Mouse (Mus musculus) forebrain, postnatal 0 days (tissue): ENCODE data around the gene Exosc5. TPM values are rescaled to one million over a fixed set of nuclear protein-coding genes. Genes with fewer than 3 reads are reported as not detected.

Experiments
- ATAC-seq: fragments of 200-750 bp; cut with Nextera tagmentation; 2 replicates; pipeline ENCODE4 v1.8.0; 2017; ENCODE audit warnings: mild to moderate bottlenecking, moderate library complexity
- DNase-seq: peaks from one replicate; pipeline ENCODE4 v3.0.0-alpha.2; 2015
- H3K27ac ChIP-seq: fragments of 300-500 bp; sonication (generic); 2 replicates; pipeline ENCODE4 v1.5.1; 2014; ENCODE audit warnings: low read depth, mild to moderate bottlenecking, antibody characterized with exemption, low read length, moderate library complexity, mixed read lengths
- H3K27me3 ChIP-seq: fragments of 300-500 bp; sonication (generic); 2 replicates; pipeline ENCODE4 v1.6.1; 2014; ENCODE audit warnings: mild to moderate bottlenecking, low read length, mixed read lengths; ENCODE audit not compliant: insufficient read depth
- H3K36me3 ChIP-seq: fragments of 300-500 bp; sonication (generic); 2 replicates; pipeline ENCODE4 v1.6.1; 2014; ENCODE audit warnings: mild to moderate bottlenecking, moderate library complexity; ENCODE audit not compliant: insufficient read depth
- H3K4me1 ChIP-seq: fragments of 300-500 bp; sonication (generic); 2 replicates; pipeline ENCODE4 v1.6.1; 2014; ENCODE audit warnings: antibody characterized with exemption; ENCODE audit not compliant: insufficient read depth
- H3K4me2 ChIP-seq: fragments of 300-500 bp; sonication (generic); 2 replicates; pipeline ENCODE4 v1.6.1; 2014; ENCODE audit warnings: low read depth, mild to moderate bottlenecking, moderate library complexity
- H3K4me3 ChIP-seq: fragments of 300-500 bp; sonication (generic); 2 replicates; pipeline ENCODE4 v1.5.1; 2014; ENCODE audit warnings: low read depth, low read length, mixed read lengths
- H3K9ac ChIP-seq: fragments of 300-500 bp; sonication (generic); 2 replicates; pipeline ENCODE4 v1.6.1; 2014; ENCODE audit warnings: mild to moderate bottlenecking
- H3K9me3 ChIP-seq: fragments of 300-500 bp; sonication (generic); 2 replicates; pipeline ENCODE4 v1.6.1; 2016; ENCODE audit warnings: low read length
- CTCF ChIP-seq: sonication (generic); IDR thresholded peaks from 2 replicates; pipeline ENCODE4 v1.5.1; 2016; ENCODE audit warnings: antibody characterized with exemption, control low read depth, low read depth
- WGBS: fragments of 180-500 bp; shearing (Covaris S2); extraction: QIAGEN DNeasy Blood & Tissue Kit; methylation state at CpG from one replicate; pipeline ENCODE4 v1.1.7; 2014; 5-methylcytosine and 5-hydroxymethylcytosine counted together
- polyA plus RNA-seq: library from polyadenylated mRNA; unstranded; fragments of >200 nt; fragmentation: Nextera tagmentation; extraction: Ambion mirVana; gene quantifications from 2 replicates; pipeline ENCODE4 v1.2.1, GENCODE M21; 2015
- total RNA-seq: library from RNA; depleted of rRNA; stranded (reverse); fragments of >200 nt; gene quantifications from 2 replicates; pipeline ENCODE4 v1.2.3, GENCODE M21; 2014

The Exosc5 gene
- total and polyA plus RNA-seq, 2 experiments from 2014 or later = 22.9 to 35.2 TPM

DNA sequence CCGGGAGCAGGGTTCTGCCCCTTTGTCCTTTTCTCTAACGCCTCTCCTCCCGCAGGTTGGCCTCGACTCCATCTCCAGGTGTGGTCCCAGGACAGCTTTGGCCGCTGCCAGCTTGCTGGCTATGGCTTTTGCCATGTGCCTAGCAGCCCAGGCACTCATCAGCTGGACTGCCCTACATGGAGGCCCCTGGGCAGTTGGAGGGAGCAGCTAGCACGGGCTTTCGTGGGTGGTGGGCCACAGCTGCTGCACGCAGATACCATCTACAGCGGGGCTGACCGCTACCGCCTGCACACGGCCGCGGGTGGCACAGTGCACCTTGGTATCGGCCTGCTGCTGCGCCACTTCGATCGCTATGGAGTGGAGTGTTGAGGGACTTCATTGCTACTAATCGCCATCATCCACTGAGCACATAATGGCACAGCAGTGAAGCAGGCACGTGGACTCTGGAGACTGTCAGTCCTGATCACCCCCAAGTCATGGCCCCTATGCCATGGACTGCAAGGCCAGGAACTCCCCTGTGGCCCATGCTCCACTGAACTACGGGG is 27.0 kb downstream of the Exosc5 start:
- no peaks in the 10 kb centered on the region for H3K36me3 ChIP-seq
- TF ChIP-seq CTCF = no peak
- peaks cover 13% of the 10 kb centered on the region for H3K4me1 ChIP-seq
- no peak overlapping the region for H3K4me3 ChIP-seq
- 71% methylated on average over 21 of the region's 21 CpGs for WGBS
- no peak overlapping the region for H3K9ac ChIP-seq
- H3K27ac ChIP-seq = no peak overlapping the region
- no peak for DNase-seq
- no peaks in the 10 kb centered on the region for H3K9me3 ChIP-seq
- ATAC-seq = no peak
- H3K4me2 ChIP-seq = no peak overlapping the region
- H3K27me3 ChIP-seq = peaks cover 46% of the 10 kb centered on the region

DNA sequence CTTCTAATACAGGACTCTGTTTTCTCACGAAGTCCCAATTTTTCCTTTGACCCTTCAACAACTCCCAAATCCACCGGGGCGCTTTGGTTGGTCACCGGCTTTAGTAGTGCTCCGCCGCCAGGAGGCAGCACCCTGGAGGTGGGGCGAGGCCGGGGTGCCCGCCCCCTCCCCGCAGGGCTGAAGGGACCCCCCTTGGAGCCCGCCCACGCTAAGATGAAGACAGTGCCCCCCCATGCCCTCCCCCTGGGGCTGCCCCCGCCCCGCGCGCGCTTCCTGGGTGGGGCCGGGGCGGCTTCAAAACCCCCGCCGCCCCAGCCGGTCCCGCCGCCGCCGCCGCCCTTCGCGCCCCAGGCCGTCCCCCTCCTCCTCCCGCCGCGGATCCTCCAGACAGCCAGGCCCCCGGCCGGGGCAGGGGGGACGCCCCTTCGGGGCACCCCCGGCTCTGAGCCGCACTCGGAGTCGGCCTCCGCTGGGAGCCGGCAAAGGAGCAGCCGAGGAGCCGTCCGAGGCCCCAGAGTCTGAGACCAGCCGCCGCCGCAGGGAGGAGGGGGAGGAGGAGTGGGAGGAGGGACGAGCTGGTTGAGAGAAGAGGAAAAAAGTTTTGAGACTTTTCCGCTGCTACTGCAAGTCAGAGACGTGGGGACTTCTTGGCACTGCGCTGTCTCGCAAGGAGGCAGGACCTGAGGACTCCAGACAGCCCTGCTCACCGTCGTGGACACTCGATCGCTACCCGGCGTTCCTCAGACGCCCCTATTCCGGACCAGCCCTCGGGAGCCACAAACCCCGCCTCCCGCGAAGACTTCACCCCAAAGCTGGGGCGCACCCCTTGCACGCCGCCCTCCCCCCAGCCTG is 27.9 kb downstream of the Exosc5 start, which contains the start of gene Tgfb1:
Gene Tgfb1 (plus strand): TSS at position 323 of the 852 bp plus-strand sequence.
- DNase-seq = no peak
- no peak within 1 kb of the TSS for H3K27ac ChIP-seq
- peak; percentile 56 for TF ChIP-seq CTCF
- ATAC-seq = no peak
- H3K4me3 ChIP-seq = peak within 1 kb of the TSS; percentile 39
- no peaks in the 10 kb centered on the region for H3K9me3 ChIP-seq
- peak within 1 kb of the TSS; percentile 75 for H3K4me2 ChIP-seq
- H3K4me1 ChIP-seq = peaks cover 6% of the 10 kb centered on the region; the same call in 1 of the 2 replicates
- WGBS = 2% methylated on average over 63 of the region's 69 CpGs
- no peaks in the 10 kb centered on the region for H3K36me3 ChIP-seq
- H3K9ac ChIP-seq = peak within 1 kb of the TSS; percentile 25; the same call in 1 of the 2 replicates
- peaks cover 50% of the 10 kb centered on the region for H3K27me3 ChIP-seq

DNA sequence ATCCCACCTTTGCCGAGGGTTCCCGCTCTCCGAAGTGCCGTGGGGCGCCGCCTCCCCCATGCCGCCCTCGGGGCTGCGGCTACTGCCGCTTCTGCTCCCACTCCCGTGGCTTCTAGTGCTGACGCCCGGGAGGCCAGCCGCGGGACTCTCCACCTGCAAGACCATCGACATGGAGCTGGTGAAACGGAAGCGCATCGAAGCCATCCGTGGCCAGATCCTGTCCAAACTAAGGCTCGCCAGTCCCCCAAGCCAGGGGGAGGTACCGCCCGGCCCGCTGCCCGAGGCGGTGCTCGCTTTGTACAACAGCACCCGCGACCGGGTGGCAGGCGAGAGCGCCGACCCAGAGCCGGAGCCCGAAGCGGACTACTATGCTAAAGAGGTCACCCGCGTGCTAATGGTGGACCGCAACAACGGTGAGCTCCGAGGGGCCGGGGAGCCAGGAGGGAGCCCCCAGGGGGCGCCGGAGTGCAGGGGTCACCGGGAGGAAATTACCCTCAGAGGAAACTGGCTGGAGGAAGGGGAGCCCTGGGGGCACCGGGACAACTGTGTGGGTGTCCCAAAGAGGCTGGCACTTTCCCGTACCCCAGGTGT is 28.9 kb downstream of the Exosc5 start:
- no peak for DNase-seq

DNA sequence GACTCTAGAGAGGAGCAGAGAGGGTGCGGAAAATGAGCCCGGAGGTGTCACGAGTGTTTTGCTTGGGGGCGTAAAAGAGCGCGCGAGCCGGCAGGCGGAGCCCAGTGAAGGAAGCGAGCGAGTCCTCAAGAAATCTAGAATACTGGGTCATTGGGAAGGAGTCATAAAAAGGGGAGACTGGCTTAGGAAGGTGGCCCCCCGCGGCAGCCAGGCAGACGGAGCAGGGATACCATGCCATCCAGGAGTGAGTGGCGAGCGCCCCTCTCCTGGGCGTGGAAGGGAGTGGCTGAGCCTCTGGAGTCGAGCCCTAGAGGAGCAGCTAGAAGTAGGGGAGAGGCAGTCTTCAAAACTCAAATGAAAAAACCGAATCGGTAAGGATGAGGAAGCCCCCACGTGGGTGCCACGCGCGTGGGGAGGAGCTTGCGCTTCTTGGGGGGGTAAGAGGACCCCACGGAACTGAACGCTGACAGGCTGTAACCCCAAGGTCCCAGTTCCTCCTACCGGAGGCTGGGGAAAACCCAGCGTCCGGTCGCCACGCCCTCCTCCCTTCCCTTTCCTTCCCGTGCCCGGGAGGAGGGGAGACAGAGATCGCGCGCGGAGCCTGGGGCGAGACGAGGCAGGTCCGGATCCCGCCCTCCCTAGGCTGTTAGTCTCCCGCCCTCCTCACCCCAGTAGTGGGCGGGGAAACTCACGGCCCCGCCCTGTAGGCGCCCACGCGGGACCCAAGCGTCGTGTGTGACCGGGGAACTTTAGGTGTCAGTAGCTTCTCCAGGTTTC is 30.0 kb downstream of the Exosc5 start:
- DNase-seq (no peak), ATAC-seq (peak; percentile 34)
- Histone ChIP-seq H3K9me3 (no peaks in the 10 kb centered on the region), H3K4me3 (peak overlapping the region; percentile 39), H3K27me3 (peaks cover 53% of the 10 kb centered on the region), H3K27ac (no peak overlapping the region), H3K9ac (peak overlapping the region; percentile 40), H3K4me2 (peak overlapping the region; percentile 75), H3K4me1 (peaks cover 6% of the 10 kb centered on the region; the same call in 1 of the 2 replicates), H3K36me3 (no peaks in the 10 kb centered on the region)
- 2% methylated on average over 48 of the region's 52 CpGs for WGBS
- peak; percentile 29 for TF ChIP-seq CTCF

More for the DNA sequence above, 28.9 kb downstream of the Exosc5 start:
- Histone ChIP-seq H3K27ac (no peak overlapping the region), H3K36me3 (no peaks in the 10 kb centered on the region), H3K27me3 (peaks cover 53% of the 10 kb centered on the region), H3K9me3 (no peaks in the 10 kb centered on the region), H3K4me1 (peaks cover 6% of the 10 kb centered on the region; the same call in 1 of the 2 replicates), H3K4me2 (peak overlapping the region; percentile 75), H3K9ac (peak overlapping the region; percentile 22; the same call in 1 of the 2 replicates), H3K4me3 (peak overlapping the region; percentile 39)
- 3% methylated on average over 47 of the region's 47 CpGs for WGBS
- no peak for TF ChIP-seq CTCF
- no peak for ATAC-seq

DNA sequence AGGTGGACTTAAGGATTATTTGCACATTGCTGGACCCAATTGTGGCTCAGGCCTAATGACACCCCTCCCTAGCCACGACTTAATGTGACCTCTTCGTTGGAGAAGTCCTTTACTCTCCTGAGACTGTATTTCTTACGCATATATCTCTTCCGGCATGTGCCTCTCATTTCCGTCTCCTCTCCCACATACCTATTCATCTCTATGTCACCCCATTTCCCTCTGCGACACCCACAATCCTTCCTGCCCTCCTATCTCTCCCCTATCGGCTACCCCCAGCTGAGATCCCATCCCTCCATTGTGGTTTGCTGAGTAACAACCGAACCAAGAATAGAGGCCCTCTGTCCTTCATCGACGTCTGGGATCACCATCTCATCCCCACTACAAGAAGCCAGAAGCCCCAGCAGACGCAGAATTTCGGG is 30.6 kb downstream of the Exosc5 start:
- WGBS = 10% methylated on average over 12 of the region's 12 CpGs
- Histone ChIP-seq H3K27me3 (peaks cover 53% of the 10 kb centered on the region), H3K27ac (no peak overlapping the region), H3K9ac (peak overlapping the region; percentile 40; the same call in 1 of the 2 replicates), H3K9me3 (no peaks in the 10 kb centered on the region), H3K4me3 (peak overlapping the region; percentile 39), H3K4me1 (peaks cover 6% of the 10 kb centered on the region; the same call in 1 of the 2 replicates), H3K4me2 (peak overlapping the region; percentile 75), H3K36me3 (no peaks in the 10 kb centered on the region)
- ATAC-seq (no peak), DNase-seq (no peak)
- TF ChIP-seq CTCF = no peak

DNA sequence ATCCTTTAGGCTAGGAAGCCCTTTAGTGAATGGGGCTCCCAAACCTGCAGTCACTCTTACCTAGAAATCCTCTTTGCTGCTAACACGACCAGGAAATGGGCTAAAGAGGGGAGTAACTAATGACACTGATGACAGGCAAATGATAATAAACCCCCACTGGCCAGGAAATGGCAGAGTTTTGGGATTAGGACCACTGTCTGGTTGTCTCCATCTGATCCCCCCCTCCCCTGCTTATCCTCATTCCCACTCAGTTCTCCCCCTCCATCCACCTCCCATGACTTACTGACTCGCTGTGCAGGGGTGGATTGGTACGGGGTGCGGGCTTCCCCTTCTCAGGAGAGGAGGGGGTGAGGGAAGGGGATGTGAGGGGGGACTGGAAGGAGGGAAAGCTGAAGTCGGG is 31.1 kb downstream of the Exosc5 start:
- Histone ChIP-seq H3K9me3 (no peaks in the 10 kb centered on the region), H3K9ac (no peak overlapping the region), H3K4me3 (no peak overlapping the region), H3K4me1 (peaks cover 6% of the 10 kb centered on the region; the same call in 1 of the 2 replicates), H3K36me3 (no peaks in the 10 kb centered on the region), H3K4me2 (no peak overlapping the region), H3K27me3 (peaks cover 53% of the 10 kb centered on the region), H3K27ac (no peak overlapping the region)
- ATAC-seq = no peak
- DNase-seq = no peak
- 44% methylated on average over 5 of the region's 5 CpGs for WGBS
- TF ChIP-seq CTCF = no peak
